Mouse (Mus musculus): ENCODE data around the gene Zic2. TPM values are rescaled to one million over a fixed set of nuclear protein-coding genes. Genes with fewer than 3 reads are reported as not detected.

Zic2 gene
- polyA plus RNA-seq (2015; fragmentation: Nextera tagmentation; extraction: Ambion mirVana), result 0.35 and 0.48 TPM in 2 replicates

DNA sequence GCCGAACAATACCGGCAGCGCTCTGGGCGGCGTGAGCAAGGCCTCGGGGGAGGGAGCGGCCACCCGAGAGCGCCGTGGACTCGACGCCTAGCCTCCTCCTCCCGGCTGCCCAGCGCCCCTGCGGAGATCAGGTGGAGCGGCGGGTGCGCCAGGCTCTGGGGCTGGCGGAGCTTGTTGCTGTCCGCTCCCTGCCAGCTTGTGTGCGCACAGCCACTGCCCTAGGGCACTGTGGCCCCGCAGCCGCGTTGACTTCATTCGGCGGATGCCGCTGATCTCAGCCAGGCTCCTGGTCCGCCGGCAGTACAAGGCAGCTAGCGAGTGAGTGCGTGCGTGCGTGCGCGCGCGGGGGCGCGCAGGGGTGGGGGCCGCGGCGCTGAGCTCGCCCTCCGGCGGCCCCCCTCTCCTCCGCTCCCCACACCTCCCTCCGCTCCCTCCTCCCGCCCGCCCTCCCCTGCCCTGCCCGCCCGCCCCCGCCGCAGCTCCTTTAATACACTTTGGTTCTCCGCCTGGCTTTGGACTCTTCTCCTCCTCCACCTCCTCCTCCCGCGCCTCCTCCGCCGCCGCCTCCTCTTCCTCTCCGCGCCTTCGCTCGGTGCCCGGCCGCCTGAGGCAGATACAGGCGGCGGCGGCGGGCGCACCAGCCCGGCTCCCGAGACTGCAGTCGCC, at the start of gene Zic2:
Gene Zic2, plus strand, starts transcription at position 545 of the 666 bp plus-strand sequence.
- peak within 1 kb of the TSS; percentile 70 for H3K4me2 ChIP-seq
- no peaks in the 10 kb centered on the region for H3K36me3 ChIP-seq
- no peak within 1 kb of the TSS for H3K27ac ChIP-seq
- ATAC-seq (ENCODE audit: insufficient number of reproducible peaks, insufficient read depth, low FRiP score, low TSS enrichment, low read depth), result peak; percentile 56
- H3K9ac ChIP-seq, result peak within 1 kb of the TSS; percentile 55
- H3K27me3 ChIP-seq, result peaks cover 94% of the 10 kb centered on the region
- peaks cover 33% of the 10 kb centered on the region for H3K4me1 ChIP-seq
- H3K9me3 ChIP-seq, result no peaks in the 10 kb centered on the region
- peak within 1 kb of the TSS; percentile 46 for H3K4me3 ChIP-seq
- WGBS, result under 1% methylated on average over 43 of the region's 73 CpGs

DNA sequence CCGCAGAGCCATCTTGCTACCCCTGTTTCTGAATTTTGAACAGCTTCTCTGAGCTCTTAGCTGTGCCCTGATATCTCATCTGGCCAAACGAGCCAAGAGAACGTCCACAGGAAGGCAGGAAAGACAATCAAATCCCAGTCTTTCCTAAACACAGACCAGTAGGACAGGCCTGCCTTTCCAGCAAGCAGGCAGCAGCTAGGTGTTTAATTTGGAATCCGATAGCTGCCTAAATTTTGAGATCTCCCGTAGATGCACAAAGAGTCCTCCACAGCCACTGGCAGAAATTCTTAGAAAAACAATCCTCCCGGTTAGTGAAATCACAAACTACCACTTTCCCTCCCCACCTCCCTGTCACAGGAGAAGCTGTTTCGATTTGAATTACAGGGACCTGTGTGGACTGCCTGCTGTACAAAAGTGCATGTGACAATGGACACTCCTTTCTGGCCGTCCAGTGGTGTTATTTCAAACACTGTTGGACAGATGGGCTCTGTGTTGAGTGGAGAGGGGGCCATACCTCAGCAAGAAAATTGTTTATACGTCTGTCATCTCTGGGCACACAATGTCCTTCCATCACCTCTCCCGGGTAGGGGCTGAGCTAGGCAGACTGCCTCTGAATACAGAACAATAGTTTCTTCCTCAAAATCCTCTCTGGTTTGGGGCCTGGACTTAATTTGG, 48.6 kb upstream of the Zic2 start:
- no peaks in the 10 kb centered on the region for H3K27me3 ChIP-seq
- H3K4me3 ChIP-seq, result no peak overlapping the region
- H3K9me3 ChIP-seq, result no peaks in the 10 kb centered on the region
- peak overlapping the region; percentile 18; the same call in 1 of the 2 replicates for H3K4me2 ChIP-seq
- peaks cover 27% of the 10 kb centered on the region for H3K4me1 ChIP-seq
- 33% methylated on average over 10 of the region's 10 CpGs for WGBS
- H3K27ac ChIP-seq, result no peak overlapping the region
- no peak for ATAC-seq (ENCODE audit: insufficient number of reproducible peaks, insufficient read depth, low FRiP score, low TSS enrichment, low read depth)
- H3K36me3 ChIP-seq, result no peaks in the 10 kb centered on the region
- H3K9ac ChIP-seq, result no peak overlapping the region

DNA sequence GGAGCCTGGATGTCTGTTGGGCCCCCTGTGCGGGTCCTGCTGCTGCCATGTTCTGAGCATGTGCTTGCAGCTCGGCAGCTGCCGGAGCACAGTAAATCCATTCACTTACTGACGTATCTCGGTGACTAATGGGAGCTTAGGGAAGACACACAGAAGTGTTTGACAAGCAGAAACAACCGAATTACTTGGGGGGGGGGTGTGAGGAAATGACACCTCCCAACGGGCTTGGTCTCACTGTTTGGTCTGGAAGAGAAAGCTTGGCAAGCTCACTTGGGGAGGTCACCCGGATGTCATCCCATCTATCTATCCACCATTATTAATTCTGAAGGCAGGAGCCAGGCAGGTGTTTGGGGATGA, 48.1 kb upstream of the Zic2 start:
- H3K27ac ChIP-seq, result no peak overlapping the region
- H3K9me3 ChIP-seq, result no peaks in the 10 kb centered on the region
- 40% methylated on average over 8 of the region's 8 CpGs for WGBS

DNA sequence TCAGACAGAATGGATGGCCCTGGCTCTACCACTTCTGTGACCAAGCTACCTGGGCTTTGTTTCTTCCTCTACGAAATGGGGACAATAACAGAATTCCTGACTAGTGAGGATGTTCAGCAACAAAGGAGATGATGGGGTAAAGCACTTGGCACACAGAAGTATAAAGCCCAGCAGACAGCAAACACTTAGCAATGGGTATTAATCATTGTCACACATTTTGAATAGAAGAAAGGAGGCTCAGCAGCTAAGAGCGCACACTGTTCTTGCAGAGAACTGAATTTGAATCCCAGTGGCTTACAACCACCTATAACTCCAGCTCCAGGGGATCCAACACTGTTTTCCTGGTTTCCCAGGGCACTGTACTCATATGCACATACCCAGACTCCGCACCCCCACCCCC, 47.6 kb upstream of the Zic2 start:
- H3K9ac ChIP-seq, result no peak overlapping the region
- no peaks in the 10 kb centered on the region for H3K27me3 ChIP-seq
- no peak overlapping the region for H3K27ac ChIP-seq
- ATAC-seq (ENCODE audit: insufficient number of reproducible peaks, insufficient read depth, low FRiP score, low TSS enrichment, low read depth), result no peak
- H3K4me2 ChIP-seq, result no peak overlapping the region
- no peaks in the 10 kb centered on the region for H3K36me3 ChIP-seq
- H3K4me3 ChIP-seq, result no peak overlapping the region
- no peaks in the 10 kb centered on the region for H3K9me3 ChIP-seq
- 90% methylated on average over 3 of the region's 3 CpGs for WGBS
- H3K4me1 ChIP-seq, result peaks cover 27% of the 10 kb centered on the region

More for the DNA sequence above, 48.1 kb upstream of the Zic2 start:
- no peaks in the 10 kb centered on the region for H3K27me3 ChIP-seq
- no peak overlapping the region for H3K4me3 ChIP-seq
- H3K4me2 ChIP-seq, result 0 out of 2 replicates have a peak overlapping the region, but pooled peaks have one; percentile 18
- no peaks in the 10 kb centered on the region for H3K36me3 ChIP-seq
- H3K4me1 ChIP-seq, result peaks cover 27% of the 10 kb centered on the region
- no peak for ATAC-seq (ENCODE audit: insufficient number of reproducible peaks, insufficient read depth, low FRiP score, low TSS enrichment, low read depth)
- H3K9ac ChIP-seq, result no peak overlapping the region

DNA sequence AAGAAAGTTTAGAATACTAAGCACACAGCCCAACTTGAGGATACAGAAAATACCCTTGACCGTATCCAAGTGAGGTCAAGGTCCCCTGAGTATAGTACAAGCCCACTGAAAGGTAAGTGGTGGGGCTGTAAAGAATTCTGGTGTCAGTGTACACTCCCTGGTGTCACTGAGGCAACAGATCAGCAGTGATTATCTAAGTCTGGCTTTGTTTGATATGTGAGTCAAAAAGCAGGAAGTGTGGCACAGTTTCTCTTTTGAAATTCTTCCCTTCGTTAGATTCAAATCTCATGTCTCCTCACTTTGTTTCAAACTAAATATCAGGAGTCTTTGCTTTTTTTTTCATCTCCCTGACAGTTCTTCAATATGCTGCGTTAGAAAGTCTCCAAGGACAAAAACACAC, 42.7 kb upstream of the Zic2 start:
- ATAC-seq (ENCODE audit: insufficient number of reproducible peaks, insufficient read depth, low FRiP score, low TSS enrichment, low read depth), result no peak
- Histone ChIP-seq H3K27ac (no peak overlapping the region), H3K9me3 (no peaks in the 10 kb centered on the region), H3K27me3 (no peaks in the 10 kb centered on the region), H3K36me3 (no peaks in the 10 kb centered on the region), H3K4me2 (no peak overlapping the region), H3K9ac (no peak overlapping the region), H3K4me3 (no peak overlapping the region), H3K4me1 (no peaks in the 10 kb centered on the region)
- 66% methylated on average over 3 of the region's 3 CpGs for WGBS

DNA sequence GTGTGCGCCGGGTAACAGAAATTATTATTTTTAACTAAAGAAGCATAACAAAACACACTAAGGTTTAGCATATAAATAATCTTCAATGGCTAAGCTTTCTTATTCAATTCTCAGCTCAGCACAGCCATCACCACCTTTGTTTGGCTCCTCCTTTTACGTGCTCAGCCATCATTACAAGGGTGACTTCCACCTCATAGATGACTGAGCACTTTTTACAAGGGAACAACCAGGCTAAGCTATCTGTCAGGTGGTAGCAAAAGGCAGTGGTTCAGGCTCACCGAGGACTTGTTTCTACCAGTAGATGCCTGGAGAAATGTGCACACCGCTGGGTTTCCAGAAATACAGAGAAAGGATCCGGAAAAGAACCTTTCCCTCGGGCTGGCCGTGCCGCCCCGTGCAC, 41.2 kb upstream of the Zic2 start:
- no peak for ATAC-seq (ENCODE audit: insufficient number of reproducible peaks, insufficient read depth, low FRiP score, low TSS enrichment, low read depth)
- WGBS, result 94% methylated on average over 10 of the region's 10 CpGs
- Histone ChIP-seq H3K4me1 (no peaks in the 10 kb centered on the region), H3K27me3 (no peaks in the 10 kb centered on the region), H3K36me3 (no peaks in the 10 kb centered on the region), H3K4me3 (no peak overlapping the region), H3K9ac (no peak overlapping the region), H3K4me2 (no peak overlapping the region), H3K9me3 (no peaks in the 10 kb centered on the region), H3K27ac (no peak overlapping the region)

DNA sequence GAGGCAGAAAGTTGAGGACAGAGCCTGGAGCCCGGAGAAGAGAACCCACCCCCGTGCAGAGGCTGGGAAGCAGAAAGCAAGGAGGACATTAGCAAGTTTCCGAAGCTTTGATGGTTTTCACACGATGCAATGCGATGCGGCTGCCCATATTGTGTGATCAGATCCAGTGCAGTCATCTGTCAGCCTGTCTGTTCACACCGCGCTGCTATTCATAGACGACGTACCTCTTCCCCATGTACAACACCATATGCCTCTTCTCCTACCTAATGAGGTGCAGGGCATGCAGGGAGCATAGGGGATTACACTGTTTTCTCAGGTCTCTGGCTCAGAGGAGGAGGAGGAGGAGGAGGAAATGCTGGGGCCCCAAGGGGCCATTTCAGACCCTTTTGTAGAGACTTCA, 38.4 kb upstream of the Zic2 start:
- Histone ChIP-seq H3K4me2 (no peak overlapping the region), H3K36me3 (no peaks in the 10 kb centered on the region), H3K9me3 (no peaks in the 10 kb centered on the region), H3K4me3 (no peak overlapping the region), H3K27me3 (no peaks in the 10 kb centered on the region), H3K9ac (no peak overlapping the region), H3K4me1 (peaks cover 5% of the 10 kb centered on the region), H3K27ac (no peak overlapping the region)
- 70% methylated on average over 10 of the region's 10 CpGs for WGBS
- ATAC-seq (ENCODE audit: insufficient number of reproducible peaks, insufficient read depth, low FRiP score, low TSS enrichment, low read depth), result no peak

DNA sequence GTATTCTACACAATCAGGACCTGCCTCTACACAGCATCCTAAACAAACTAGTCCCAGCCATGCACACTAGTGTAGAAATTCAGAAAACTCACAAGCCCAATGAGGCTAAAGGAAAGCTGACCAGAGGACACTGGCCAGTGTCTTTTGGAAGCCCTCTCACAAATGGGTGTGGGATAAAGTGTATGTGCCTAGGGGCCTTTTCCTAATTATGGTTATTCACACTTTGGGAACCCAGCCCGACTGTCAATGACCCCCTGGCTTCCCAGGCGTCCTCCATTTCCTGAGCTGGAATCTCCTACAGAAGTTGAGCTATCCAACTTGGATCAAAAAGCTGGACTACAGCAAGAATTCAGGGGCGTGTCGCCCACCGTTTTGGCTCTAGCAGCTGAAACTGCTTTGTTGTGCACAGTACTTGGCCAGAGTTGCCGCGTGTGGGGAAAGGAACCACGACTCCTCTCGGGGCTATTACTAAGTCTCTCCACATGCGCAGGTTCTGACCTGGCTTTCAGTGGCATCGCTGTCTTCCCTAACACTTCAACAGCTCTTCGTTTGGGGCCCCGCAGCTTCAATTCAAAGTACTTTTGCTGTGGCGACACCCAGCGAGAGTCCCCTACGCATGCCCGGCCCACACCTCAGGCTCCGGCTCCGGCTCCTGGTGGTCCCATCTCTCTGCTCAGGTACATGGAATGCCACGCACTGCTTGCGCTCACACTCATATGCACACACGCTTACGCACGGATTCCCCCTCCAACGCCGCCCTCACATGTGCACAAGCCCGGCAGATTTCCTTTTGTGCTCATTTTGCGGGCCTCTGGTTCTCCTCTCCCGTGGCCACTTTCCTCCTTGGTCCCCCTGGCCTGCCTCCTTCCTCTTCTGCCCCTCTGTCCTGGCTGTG, 25.4 kb upstream of the Zic2 start:
- ATAC-seq (ENCODE audit: insufficient number of reproducible peaks, insufficient read depth, low FRiP score, low TSS enrichment, low read depth), result no peak
- Histone ChIP-seq H3K4me1 (peaks cover 35% of the 10 kb centered on the region), H3K4me3 (peak overlapping the region; percentile 53), H3K9ac (peak overlapping the region; percentile 71; the same call in 1 of the 2 replicates), H3K36me3 (no peaks in the 10 kb centered on the region), H3K9me3 (no peaks in the 10 kb centered on the region), H3K27me3 (peaks cover 73% of the 10 kb centered on the region), H3K27ac (no peak overlapping the region), H3K4me2 (peak overlapping the region; percentile 93)
- WGBS, result 5% methylated on average over 29 of the region's 29 CpGs

DNA sequence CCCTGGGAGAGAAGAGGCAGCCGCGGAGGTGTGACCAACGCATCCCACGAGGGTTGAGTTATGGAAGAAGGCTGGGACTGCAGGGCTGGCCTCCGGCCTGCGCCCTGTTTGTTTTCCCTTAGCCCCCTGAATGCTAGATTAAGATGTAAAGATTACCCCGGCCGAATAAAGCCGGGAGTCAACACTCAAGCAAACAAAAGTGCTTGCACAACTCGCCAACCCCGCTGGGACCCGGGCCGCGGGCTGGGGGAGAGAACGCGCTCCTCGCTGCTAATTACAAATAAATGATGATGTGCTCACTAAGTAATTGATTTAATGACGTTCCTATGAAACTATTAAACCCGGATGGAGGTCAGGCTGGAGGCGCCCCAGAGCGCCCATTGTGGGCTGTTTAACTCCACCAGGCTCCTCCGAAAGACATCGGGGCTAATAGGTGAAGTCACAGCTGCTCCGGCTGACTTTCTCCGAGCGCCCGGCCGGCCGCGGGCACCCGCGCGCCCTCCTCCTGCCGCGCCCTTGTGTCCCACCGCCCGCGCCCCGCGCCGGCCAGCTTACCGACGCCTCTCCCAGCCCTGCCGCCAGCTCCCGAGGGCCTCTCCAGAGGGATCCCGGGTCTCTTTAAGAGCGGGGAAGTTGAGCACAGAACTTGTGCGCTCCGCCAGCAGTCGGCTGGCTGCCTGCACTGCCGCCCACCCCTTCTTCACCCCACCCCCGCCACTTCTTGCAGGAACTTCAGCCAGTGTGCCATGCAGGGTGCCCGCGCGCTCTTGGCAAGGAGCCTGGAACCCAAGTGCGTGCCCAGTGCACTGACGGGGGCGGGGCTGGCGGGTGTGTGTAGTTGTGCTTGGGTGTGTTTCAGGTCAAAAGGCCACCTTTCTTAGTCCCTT, 24.5 kb upstream of the Zic2 start, which contains the start of gene Gm5089:
Gene Gm5089, minus strand, starts transcription at position 620 of the 887 bp plus-strand sequence.
- H3K36me3 ChIP-seq, result no peaks in the 10 kb centered on the region
- H3K4me2 ChIP-seq, result peak within 1 kb of the TSS; percentile 93
- no peaks in the 10 kb centered on the region for H3K9me3 ChIP-seq
- peak within 1 kb of the TSS; percentile 53 for H3K4me3 ChIP-seq
- peak within 1 kb of the TSS; percentile 71 for H3K9ac ChIP-seq
- no peak within 1 kb of the TSS for H3K27ac ChIP-seq
- peak; percentile 29; the same call in 1 of the 2 replicates for ATAC-seq (ENCODE audit: insufficient number of reproducible peaks, insufficient read depth, low FRiP score, low TSS enrichment, low read depth)
- peaks cover 82% of the 10 kb centered on the region for H3K27me3 ChIP-seq
- peaks cover 35% of the 10 kb centered on the region for H3K4me1 ChIP-seq
- WGBS, result under 1% methylated on average over 59 of the region's 59 CpGs

DNA sequence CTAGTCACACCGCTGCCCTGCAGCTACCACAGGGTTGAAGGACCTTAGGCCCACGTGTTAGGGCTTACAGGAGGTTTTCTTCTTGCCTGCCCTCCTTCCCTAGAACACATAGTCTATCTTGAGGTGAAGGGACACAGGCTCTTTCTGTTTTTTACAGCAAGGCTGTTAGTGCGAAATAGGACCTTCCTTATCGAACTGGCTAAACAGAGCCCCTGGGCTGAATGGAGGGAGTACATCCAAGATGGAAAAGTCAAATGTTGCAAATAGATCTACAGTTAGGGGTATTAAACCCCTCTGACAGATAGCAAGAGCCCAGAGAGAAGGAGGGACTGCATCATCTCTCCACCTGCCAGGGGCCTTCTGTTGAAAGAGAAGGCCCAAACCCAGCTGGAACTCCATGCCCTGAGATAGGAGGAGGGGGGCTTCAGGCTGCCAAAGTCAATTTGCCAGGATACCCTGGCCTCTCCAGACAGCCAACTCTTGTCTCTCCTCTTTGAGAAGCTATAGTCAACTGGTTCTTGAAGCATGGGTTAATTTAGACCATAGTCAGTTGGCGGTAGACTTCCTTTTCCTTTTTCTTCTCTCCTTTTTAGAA, 23.6 kb upstream of the Zic2 start:
- ATAC-seq (ENCODE audit: insufficient number of reproducible peaks, insufficient read depth, low FRiP score, low TSS enrichment, low read depth), result no peak
- H3K27me3 ChIP-seq, result peaks cover 84% of the 10 kb centered on the region
- H3K9me3 ChIP-seq, result no peaks in the 10 kb centered on the region
- WGBS, result 60% methylated on average over 5 of the region's 5 CpGs
- H3K4me1 ChIP-seq, result peaks cover 35% of the 10 kb centered on the region
- H3K9ac ChIP-seq, result no peak overlapping the region
- H3K4me2 ChIP-seq, result peak overlapping the region; percentile 93
- H3K36me3 ChIP-seq, result no peaks in the 10 kb centered on the region
- peak overlapping the region; percentile 53; the same call in 1 of the 2 replicates for H3K4me3 ChIP-seq
- no peak overlapping the region for H3K27ac ChIP-seq

Data from embryonic facial prominence, embryonic 13.5 days (tissue).